In genomic region chr10:112746683-112747082, GRCm38 (mm10) we compare ENCODE assay signal across 11 mouse cellular contexts.
DNase-seq lines count a peak whose midpoint lies in the region; ATAC-seq and TF ChIP-seq lines count a peak whose summit lies in the region.
"Had no signal": no experiment of that assay in that cellular context is flagged by ENCODE, and none has a peak within 500 bp of the region (broad histone marks: within the 10 kb centered on the region; RNA-seq: fewer than 3 reads in every experiment).

No protein-coding gene starts in this region.

- peak; percentile 44 for TF ChIP-seq CTCF in stomach, postnatal 0 days (IDR thresholded peaks at IDR 0.05; ENCODE audit: low read depth)

- TF ChIP-seq EP300 in stomach, postnatal 0 days (optimal IDR thresholded peaks at IDR 0.05), result no peak

- no peak overlapping the region for H3K4me3 ChIP-seq in neural tube, embryonic 13.5 days
- no peak overlapping the region for H3K4me3 ChIP-seq in neural tube, embryonic 15.5 days (replicated peaks)
- no peak overlapping the region for H3K4me3 ChIP-seq in stomach, postnatal 0 days (ENCODE audit: low read depth, low read length)
- H3K4me3 ChIP-seq in liver, embryonic 11.5 days (ENCODE audit: low read depth, low read length), result no peak overlapping the region
- H3K4me3 ChIP-seq: liver, embryonic 12.5 days had no signal

- no peak overlapping the region for H3K9ac ChIP-seq in neural tube, embryonic 13.5 days
- no peak overlapping the region for H3K9ac ChIP-seq in neural tube, embryonic 15.5 days (replicated peaks)
- no peak overlapping the region for H3K9ac ChIP-seq in stomach, postnatal 0 days (ENCODE audit: low read length)
- H3K9ac ChIP-seq in liver, embryonic 11.5 days (ENCODE audit: low read depth, low read length), result no peak overlapping the region
- H3K9ac ChIP-seq: liver, embryonic 12.5 days had no signal

- no peaks in the 10 kb centered on the region for H3K4me1 ChIP-seq in neural tube, embryonic 13.5 days (replicated peaks)
- H3K4me1 ChIP-seq in neural tube, embryonic 15.5 days, result no peaks in the 10 kb centered on the region
- no peaks in the 10 kb centered on the region for H3K4me1 ChIP-seq in stomach, postnatal 0 days (replicated peaks; ENCODE audit: control insufficient read depth, insufficient read depth)
- no peaks in the 10 kb centered on the region for H3K4me1 ChIP-seq in liver, embryonic 11.5 days (replicated peaks; ENCODE audit: control insufficient read depth, insufficient read depth, low read length)
- H3K4me1 ChIP-seq: liver, embryonic 12.5 days had no signal

- ATAC-seq in neural tube, embryonic 13.5 days (ENCODE audit: low read depth), result peak; percentile 36; the same call in 1 of the 2 replicates
- ATAC-seq in neural tube, embryonic 15.5 days (ENCODE audit: low FRiP score), result no peak
- ATAC-seq in stomach, postnatal 0 days (ENCODE audit: low FRiP score, low TSS enrichment), result no peak
- ATAC-seq in liver, embryonic 11.5 days (replicated peaks; ENCODE audit: low FRiP score), result no peak
- ATAC-seq: liver, embryonic 12.5 days had no signal

- WGBS in neural tube, embryonic 13.5 days, result 78% methylated on average over 1 of the region's 1 CpGs
- WGBS in neural tube, embryonic 15.5 days, result 71% methylated on average over 1 of the region's 1 CpGs
- WGBS in stomach, postnatal 0 days, result 31% methylated on average over 1 of the region's 1 CpGs
- WGBS in liver, embryonic 11.5 days, result 50% methylated on average over 1 of the region's 1 CpGs

- peak; percentile 21 to 35 for DNase-seq in cerebellum, postnatal 10 days
- DNase-seq in cerebellum, adult 8-10 months, result no peak
- DNase-seq in kidney, adult 9 months, result peak; percentile 15
- DNase-seq in kidney, postnatal 25 days, result no peak
- DNase-seq in stomach, postnatal 0 days (ENCODE audit: low spot score), result no peak
- DNase-seq in liver, embryonic 11.5 days (ENCODE audit: low spot score), result no peak
- DNase-seq: B cell, adult 2 months; kidney, postnatal 10 days had no signal

- H3K9me3 ChIP-seq in neural tube, embryonic 13.5 days, result no peaks in the 10 kb centered on the region
- no peaks in the 10 kb centered on the region for H3K9me3 ChIP-seq in neural tube, embryonic 15.5 days (replicated peaks)
- no peaks in the 10 kb centered on the region for H3K9me3 ChIP-seq in stomach, postnatal 0 days (ENCODE audit: control insufficient read depth, low read length)
- H3K9me3 ChIP-seq in liver, embryonic 11.5 days (ENCODE audit: control insufficient read depth, low read length), result no peaks in the 10 kb centered on the region
- H3K9me3 ChIP-seq: liver, embryonic 12.5 days had no signal

- no peak overlapping the region for H3K4me2 ChIP-seq in neural tube, embryonic 13.5 days
- H3K4me2 ChIP-seq in neural tube, embryonic 15.5 days, result no peak overlapping the region
- H3K4me2 ChIP-seq in stomach, postnatal 0 days (replicated peaks; ENCODE audit: low read depth), result no peak overlapping the region
- no peak overlapping the region for H3K4me2 ChIP-seq in liver, embryonic 11.5 days
- H3K4me2 ChIP-seq: liver, embryonic 12.5 days had no signal

- no peak overlapping the region for H3K27ac ChIP-seq in neural tube, embryonic 13.5 days (replicated peaks)
- H3K27ac ChIP-seq in neural tube, embryonic 15.5 days (replicated peaks), result no peak overlapping the region
- H3K27ac ChIP-seq in stomach, postnatal 0 days (replicated peaks), result no peak overlapping the region
- no peak overlapping the region for H3K27ac ChIP-seq in liver, embryonic 11.5 days (ENCODE audit: low read depth, low read length)
- H3K27ac ChIP-seq: liver, embryonic 12.5 days had no signal

- H3K36me3 ChIP-seq in neural tube, embryonic 13.5 days, result no peaks in the 10 kb centered on the region
- no peaks in the 10 kb centered on the region for H3K36me3 ChIP-seq in neural tube, embryonic 15.5 days
- no peaks in the 10 kb centered on the region for H3K36me3 ChIP-seq in stomach, postnatal 0 days (ENCODE audit: control insufficient read depth, insufficient read depth, low read length)
- H3K36me3 ChIP-seq in liver, embryonic 11.5 days (ENCODE audit: control insufficient read depth, insufficient read depth, low read length), result no peaks in the 10 kb centered on the region
- H3K36me3 ChIP-seq: liver, embryonic 12.5 days had no signal

- H3K27me3 ChIP-seq in neural tube, embryonic 13.5 days, result no peaks in the 10 kb centered on the region
- H3K27me3 ChIP-seq in neural tube, embryonic 15.5 days (replicated peaks), result no peaks in the 10 kb centered on the region
- H3K27me3 ChIP-seq in stomach, postnatal 0 days (ENCODE audit: control insufficient read depth, insufficient read depth, low read length), result no peaks in the 10 kb centered on the region
- H3K27me3 ChIP-seq in liver, embryonic 11.5 days (replicated peaks; ENCODE audit: control insufficient read depth, insufficient read depth, low read length), result no peaks in the 10 kb centered on the region
- H3K27me3 ChIP-seq: liver, embryonic 12.5 days had no signal

Comparison
In these comparisons a context has a peak if more than half of its experiments do, and no peak if none do; other contexts are left out.
1. DNase-seq: peak in cerebellum, postnatal 10 days (2 of 2) and kidney, adult 9 months (single experiment); none in cerebellum, adult 8-10 months (single experiment), kidney, postnatal 25 days (0 of 2), stomach, postnatal 0 days (single experiment) and liver, embryonic 11.5 days (single experiment).